Mouse (Mus musculus): ENCODE measurements around the gene Epop. TPM values are rescaled to one million over a fixed set of nuclear protein-coding genes. Genes with fewer than 3 reads are reported as not detected.
"Not testable (repeated sequence)": the region's sequence is repeated elsewhere in the genome, so short reads cannot be mapped to it uniquely, and the experiment has no call there.

The Epop gene
- polyA plus RNA-seq, 1 experiment: 3.3 TPM

DNA sequence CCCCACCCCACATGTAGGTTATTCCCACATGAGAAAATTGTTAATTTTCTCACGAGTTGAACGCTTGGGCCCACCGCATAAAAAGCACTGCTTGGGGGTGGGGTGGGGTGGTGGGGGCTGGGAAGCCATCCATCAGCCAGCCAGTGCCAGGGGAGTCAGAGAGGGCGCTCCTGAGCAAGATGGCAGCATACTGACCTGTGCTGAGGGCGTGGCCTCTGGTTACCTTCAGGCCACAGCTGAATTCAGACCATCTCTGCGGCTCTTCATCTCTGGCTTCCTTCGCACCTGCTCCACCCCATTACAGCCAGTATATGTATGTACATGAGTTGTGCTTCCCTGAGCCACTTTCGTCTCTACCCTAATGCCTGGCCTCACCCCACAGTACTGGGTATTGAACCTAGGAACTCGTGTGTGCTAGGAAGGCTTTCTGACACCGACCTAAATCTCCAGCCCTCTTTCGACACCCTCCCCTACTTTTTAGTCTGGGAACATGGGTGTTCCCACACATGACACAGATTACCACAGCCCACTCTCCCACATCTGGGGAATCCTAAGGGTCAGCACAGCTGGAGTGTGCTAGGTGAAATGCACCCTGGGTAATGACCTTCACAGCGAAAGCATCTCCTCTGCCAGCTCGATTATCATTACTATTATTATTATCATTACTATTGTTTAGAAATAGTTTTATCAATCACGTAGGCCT, 26.9 kb upstream of the Epop start:
- Histone ChIP-seq H3K27me3 (ENCODE audit: control insufficient read depth, insufficient read depth, insufficient read length) (no peaks in the 10 kb centered on the region), H3K4me2 (ENCODE audit: low read depth) (peak overlapping the region; percentile 53), H3ac (ENCODE audit: control insufficient read depth, insufficient read length) (no peak overlapping the region), H3K4me3 (no peak overlapping the region), H3K36me3 (ENCODE audit: control insufficient read depth, insufficient read depth) (no peaks in the 10 kb centered on the region), H3K79me2 (ENCODE audit: control insufficient read depth, insufficient read depth) (peaks cover 10% of the 10 kb centered on the region)
- TF ChIP-seq USF1 (IDR thresholded peaks at IDR 0.05; ENCODE audit: low read depth): no peak
- no peak for TF ChIP-seq MAX (IDR thresholded peaks at IDR 0.05; ENCODE audit: low read depth)
- no peak for TF ChIP-seq CEBPB (IDR thresholded peaks at IDR 0.05; ENCODE audit: insufficient read depth, poor library complexity, severe bottlenecking)
- no peak for TF ChIP-seq E2F4 (IDR thresholded peaks at IDR 0.05; ENCODE audit: insufficient read depth)
- no peak for TF ChIP-seq SRF (IDR thresholded peaks at IDR 0.05; ENCODE audit: control insufficient read depth, insufficient read length, low read depth)
- TF ChIP-seq MYOD1 (IDR thresholded peaks at IDR 0.05; ENCODE audit: control insufficient read depth in 1 of 3, insufficient read length in 2 of 3, low read depth in 2 of 3): no peak
- no peak for TF ChIP-seq POLR2AphosphoS2 (IDR thresholded peaks at IDR 0.05; ENCODE audit: insufficient read length, low read depth)
- no peak for TF ChIP-seq POLR2A (IDR thresholded peaks at IDR 0.05; ENCODE audit: insufficient read length, low read depth)
- no peak for TF ChIP-seq MYOG (IDR thresholded peaks at IDR 0.05; ENCODE audit: control insufficient read depth in 1 of 3, insufficient read depth in 1 of 3, insufficient read length in 2 of 3, low read depth in 2 of 3)
- TF ChIP-seq REST (IDR thresholded peaks at IDR 0.05; ENCODE audit: insufficient read depth, insufficient read length): no peak
- no peak for TF ChIP-seq TCF12 (IDR thresholded peaks at IDR 0.05; ENCODE audit: insufficient read depth, poor library complexity, severe bottlenecking)
- TF ChIP-seq TCF3 (IDR thresholded peaks at IDR 0.05; ENCODE audit: insufficient read length, low read depth): no peak

DNA sequence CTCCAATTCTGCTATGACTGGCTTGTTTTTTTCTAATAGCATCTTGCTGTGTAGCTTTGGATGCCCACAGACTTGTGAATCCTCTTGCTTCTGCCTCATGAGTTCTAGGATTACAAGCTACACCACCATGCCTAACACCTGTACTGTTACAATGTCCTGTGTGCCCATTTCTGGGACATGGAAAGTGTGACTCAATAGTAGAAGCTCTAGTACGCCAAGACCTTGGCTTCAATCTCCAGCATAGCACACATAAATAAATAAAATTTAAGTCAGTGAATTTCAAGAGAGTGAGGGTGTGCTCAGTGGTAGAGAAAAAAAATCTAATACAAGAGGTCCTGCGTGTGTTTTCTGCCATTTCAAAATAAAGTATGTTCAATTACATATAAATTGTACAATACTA, 24.7 kb upstream of the Epop start:
- TF ChIP-seq E2F4 (IDR thresholded peaks at IDR 0.05; ENCODE audit: insufficient read depth) (no peak), POLR2AphosphoS2 (IDR thresholded peaks at IDR 0.05; ENCODE audit: insufficient read length, low read depth) (no peak), MAX (IDR thresholded peaks at IDR 0.05; ENCODE audit: low read depth) (no peak), REST (IDR thresholded peaks at IDR 0.05; ENCODE audit: insufficient read depth, insufficient read length) (no peak), MYOG (IDR thresholded peaks at IDR 0.05; ENCODE audit: control insufficient read depth in 1 of 3, insufficient read depth in 1 of 3, insufficient read length in 2 of 3, low read depth in 2 of 3) (no peak), POLR2A (IDR thresholded peaks at IDR 0.05; ENCODE audit: insufficient read length, low read depth) (no peak), USF1 (IDR thresholded peaks at IDR 0.05; ENCODE audit: low read depth) (no peak), CEBPB (IDR thresholded peaks at IDR 0.05; ENCODE audit: insufficient read depth, poor library complexity, severe bottlenecking) (no peak), SRF (IDR thresholded peaks at IDR 0.05; ENCODE audit: control insufficient read depth, insufficient read length, low read depth) (no peak), MYOD1 (IDR thresholded peaks at IDR 0.05; ENCODE audit: control insufficient read depth in 1 of 3, insufficient read length in 2 of 3, low read depth in 2 of 3) (no peak), TCF12 (IDR thresholded peaks at IDR 0.05; ENCODE audit: insufficient read depth, poor library complexity, severe bottlenecking) (no peak), TCF3 (IDR thresholded peaks at IDR 0.05; ENCODE audit: insufficient read length, low read depth) (no peak)
- no peak overlapping the region for H3K4me3 ChIP-seq
- H3ac ChIP-seq (ENCODE audit: control insufficient read depth, insufficient read length): no peak overlapping the region
- H3K4me2 ChIP-seq (ENCODE audit: low read depth): no peak overlapping the region
- H3K79me2 ChIP-seq (ENCODE audit: control insufficient read depth, insufficient read depth): peaks cover 4% of the 10 kb centered on the region
- no peaks in the 10 kb centered on the region for H3K27me3 ChIP-seq (ENCODE audit: control insufficient read depth, insufficient read depth, insufficient read length)
- no peaks in the 10 kb centered on the region for H3K36me3 ChIP-seq (ENCODE audit: control insufficient read depth, insufficient read depth)

DNA sequence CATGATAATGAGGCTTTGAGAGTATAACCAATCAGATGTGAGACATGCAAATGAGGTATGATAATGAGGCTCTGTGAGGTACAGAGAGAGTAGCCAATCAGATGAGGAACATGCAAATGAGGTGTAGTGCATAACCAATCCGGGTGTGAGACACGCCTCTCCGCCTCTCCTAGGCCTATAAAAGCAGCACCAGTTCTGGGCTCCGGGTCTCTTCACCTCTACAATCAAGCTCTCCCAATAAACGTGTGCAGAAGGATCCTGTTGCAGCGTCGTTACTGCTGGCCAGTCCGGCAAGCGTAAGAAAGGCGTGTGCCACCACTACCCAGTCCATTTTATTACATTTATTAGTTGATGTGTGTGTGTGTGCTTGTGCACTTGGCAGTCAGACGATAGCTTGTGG, 23.9 kb upstream of the Epop start:
- not testable (repeated sequence) for H3K4me3 ChIP-seq; H3K4me2 ChIP-seq (ENCODE audit: low read depth)

DNA sequence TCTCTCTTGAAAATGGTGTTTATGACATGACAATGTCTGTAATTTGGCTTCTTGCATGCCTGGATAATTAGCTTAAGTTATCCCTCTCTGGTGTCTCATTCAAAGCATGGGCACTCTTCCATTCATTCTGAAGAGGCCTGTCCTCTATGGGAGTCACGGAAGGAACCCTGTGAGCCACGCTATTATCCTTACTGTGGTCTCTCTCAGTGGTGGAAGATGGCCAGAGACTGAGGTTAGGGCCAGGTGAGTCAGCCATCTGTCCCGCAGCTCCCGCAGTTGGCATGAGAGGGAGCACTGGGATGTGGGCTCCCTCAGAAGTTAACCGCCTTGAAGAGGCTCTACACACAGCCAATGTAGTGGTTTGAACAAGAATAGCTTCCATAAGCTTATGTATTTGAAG, 20.8 kb upstream of the Epop start:
- H3K4me2 ChIP-seq (ENCODE audit: low read depth): no peak overlapping the region
- no peak overlapping the region for H3K4me3 ChIP-seq
- H3K79me2 ChIP-seq (ENCODE audit: control insufficient read depth, insufficient read depth): no peaks in the 10 kb centered on the region
- H3K27me3 ChIP-seq (ENCODE audit: control insufficient read depth, insufficient read depth, insufficient read length): no peaks in the 10 kb centered on the region
- TF ChIP-seq MAX (IDR thresholded peaks at IDR 0.05; ENCODE audit: low read depth) (no peak), POLR2AphosphoS2 (IDR thresholded peaks at IDR 0.05; ENCODE audit: insufficient read length, low read depth) (no peak), SRF (IDR thresholded peaks at IDR 0.05; ENCODE audit: control insufficient read depth, insufficient read length, low read depth) (no peak), MYOG (IDR thresholded peaks at IDR 0.05; ENCODE audit: control insufficient read depth in 1 of 3, insufficient read depth in 1 of 3, insufficient read length in 2 of 3, low read depth in 2 of 3) (no peak), E2F4 (IDR thresholded peaks at IDR 0.05; ENCODE audit: insufficient read depth) (no peak), POLR2A (IDR thresholded peaks at IDR 0.05; ENCODE audit: insufficient read length, low read depth) (no peak), TCF3 (IDR thresholded peaks at IDR 0.05; ENCODE audit: insufficient read length, low read depth) (no peak), USF1 (IDR thresholded peaks at IDR 0.05; ENCODE audit: low read depth) (no peak), CEBPB (IDR thresholded peaks at IDR 0.05; ENCODE audit: insufficient read depth, poor library complexity, severe bottlenecking) (no peak), MYOD1 (IDR thresholded peaks at IDR 0.05; ENCODE audit: control insufficient read depth in 1 of 3, insufficient read length in 2 of 3, low read depth in 2 of 3) (no peak), REST (IDR thresholded peaks at IDR 0.05; ENCODE audit: insufficient read depth, insufficient read length) (no peak), TCF12 (IDR thresholded peaks at IDR 0.05; ENCODE audit: insufficient read depth, poor library complexity, severe bottlenecking) (no peak)
- H3ac ChIP-seq (ENCODE audit: control insufficient read depth, insufficient read length): no peak overlapping the region
- no peaks in the 10 kb centered on the region for H3K36me3 ChIP-seq (ENCODE audit: control insufficient read depth, insufficient read depth)

More for the DNA sequence above, 23.9 kb upstream of the Epop start:
- H3K27me3 ChIP-seq (ENCODE audit: control insufficient read depth, insufficient read depth, insufficient read length); H3K79me2 ChIP-seq (ENCODE audit: control insufficient read depth, insufficient read depth); H3ac ChIP-seq (ENCODE audit: control insufficient read depth, insufficient read length); H3K36me3 ChIP-seq (ENCODE audit: control insufficient read depth, insufficient read depth): not testable (repeated sequence)

DNA sequence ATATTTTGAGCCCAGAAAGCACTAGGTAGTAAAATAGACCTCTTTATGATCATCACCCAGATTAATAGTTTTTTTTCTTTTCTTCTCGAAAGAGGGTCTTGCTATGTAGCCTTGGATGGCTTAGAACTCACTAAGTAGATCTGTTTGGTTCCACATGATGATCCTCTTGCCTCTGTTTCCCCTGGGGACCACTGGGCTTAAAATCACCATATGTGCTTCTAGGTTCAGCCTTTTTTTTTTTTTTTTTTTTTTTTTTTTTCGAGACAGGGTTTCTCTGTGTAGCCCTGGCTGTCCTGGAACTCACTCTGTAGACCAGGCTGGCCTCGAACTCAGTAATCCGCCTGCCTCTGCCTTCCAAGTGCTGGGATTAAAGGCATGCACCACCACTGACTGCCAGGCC, 19.0 kb upstream of the Epop start:
- H3K79me2 ChIP-seq (ENCODE audit: control insufficient read depth, insufficient read depth); H3K36me3 ChIP-seq (ENCODE audit: control insufficient read depth, insufficient read depth); H3ac ChIP-seq (ENCODE audit: control insufficient read depth, insufficient read length); H3K4me3 ChIP-seq; H3K27me3 ChIP-seq (ENCODE audit: control insufficient read depth, insufficient read depth, insufficient read length); H3K4me2 ChIP-seq (ENCODE audit: low read depth): not testable (repeated sequence)
